Mouse (Mus musculus): ENCODE measurements at regions not wholly inside any gene's neighbourhood (a gene's known extent, or its start where the extent isn't known, plus 50 kb on each side); places are given as distances from the start of the nearest gene placed in this dataset.

DNA sequence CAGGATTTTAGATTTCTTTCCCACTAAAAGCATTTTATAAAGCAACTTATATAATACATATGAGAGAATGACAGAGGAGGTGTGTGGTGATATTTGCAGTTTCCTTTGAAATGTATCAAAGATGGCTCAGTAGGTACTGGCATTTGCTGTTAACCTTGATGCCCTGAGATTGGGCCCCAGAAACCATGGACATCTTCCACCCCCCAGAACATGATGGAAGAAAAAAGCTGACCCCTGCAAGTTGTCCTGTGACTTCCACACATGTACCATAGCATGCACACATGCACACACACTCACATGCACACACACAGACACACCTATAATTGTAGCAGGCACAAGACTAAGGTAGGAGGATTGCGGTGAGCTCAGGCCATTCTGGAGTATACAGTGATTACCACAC is 171.4 kb downstream of the Usp46 start:
- TF ChIP-seq CTCF (conservative IDR thresholded peaks at IDR 0.05; ENCODE audit: low read length) (no peak), NANOG (IDR thresholded peaks at IDR 0.05; ENCODE audit: borderline replicate concordance, low read length) (no peak)

All from E14TG2a.4 (cell line).